Mouse (Mus musculus) c-Kit-positive CD71-positive TER-119-positive erythroid progenitor cells, embryonic 14.5 days (primary cell): ENCODE measurements around the gene Magi2.

Experiments
- DNase-seq: peaks from one replicate; pipeline ENCODE4 v3.0.0-alpha.2; 2013; ENCODE audit warnings: low spot score

The Magi2 gene

GRCm38 (mm10) chr5:20074867-20075266 is 848.0 kb downstream of the Magi2 start:
- DNase-seq = no peak

DNA sequence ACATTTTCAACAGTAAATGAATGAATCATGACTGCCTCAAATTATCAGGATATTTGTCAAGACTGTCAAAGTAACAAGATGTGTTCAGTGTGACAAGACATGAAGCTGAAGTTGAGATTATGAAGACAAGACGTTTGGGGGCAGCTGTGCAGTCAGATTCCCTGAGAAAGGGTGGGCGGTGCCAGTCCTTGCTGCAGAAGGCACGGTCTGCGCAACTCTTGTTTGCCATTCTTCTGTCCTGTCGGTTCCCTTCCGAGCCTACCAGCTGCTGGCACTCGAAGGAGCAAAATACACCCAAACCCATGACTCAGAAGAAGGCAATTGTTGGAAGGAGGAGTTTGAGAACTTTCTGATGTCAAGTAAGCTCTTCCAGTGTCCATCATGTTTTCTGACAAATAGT is 852.1 kb downstream of the Magi2 start:
- no peak for DNase-seq

DNA sequence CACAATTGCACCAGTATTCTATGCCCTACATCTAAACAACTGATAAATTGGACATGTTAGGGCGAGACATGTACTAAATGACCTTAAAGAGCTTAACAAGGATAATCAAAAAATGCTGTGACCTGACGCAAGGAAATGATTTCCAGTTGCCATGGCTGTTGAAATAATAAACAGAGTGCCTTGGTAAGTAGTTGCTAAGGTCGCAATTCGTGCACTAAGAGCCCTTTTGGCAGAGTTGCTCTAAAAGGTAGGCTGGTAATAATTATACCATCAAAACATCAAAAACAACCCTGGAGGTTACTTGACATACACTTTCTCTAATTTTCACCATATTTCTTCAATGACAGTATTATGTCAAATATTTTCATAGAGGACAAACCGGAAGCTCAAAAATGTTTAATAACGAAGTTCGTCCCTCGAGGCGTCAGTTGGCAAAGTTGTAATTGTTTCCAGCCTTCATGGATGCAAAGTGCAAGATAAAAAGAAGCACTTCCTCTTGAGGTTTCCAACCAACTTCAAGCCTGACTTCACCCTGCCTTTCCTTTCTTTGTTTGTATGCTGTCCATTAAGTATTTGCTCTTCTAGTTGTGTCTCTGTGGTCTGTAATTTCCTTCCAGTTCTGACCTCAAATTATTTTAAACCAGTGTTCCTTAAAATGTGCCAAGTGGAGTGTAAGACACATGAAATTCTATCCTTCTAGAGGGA is 853.9 kb downstream of the Magi2 start:
- no peak for DNase-seq

GRCm38 (mm10) chr5:20082368-20082767 is 855.5 kb downstream of the Magi2 start:
- DNase-seq = no peak

DNA sequence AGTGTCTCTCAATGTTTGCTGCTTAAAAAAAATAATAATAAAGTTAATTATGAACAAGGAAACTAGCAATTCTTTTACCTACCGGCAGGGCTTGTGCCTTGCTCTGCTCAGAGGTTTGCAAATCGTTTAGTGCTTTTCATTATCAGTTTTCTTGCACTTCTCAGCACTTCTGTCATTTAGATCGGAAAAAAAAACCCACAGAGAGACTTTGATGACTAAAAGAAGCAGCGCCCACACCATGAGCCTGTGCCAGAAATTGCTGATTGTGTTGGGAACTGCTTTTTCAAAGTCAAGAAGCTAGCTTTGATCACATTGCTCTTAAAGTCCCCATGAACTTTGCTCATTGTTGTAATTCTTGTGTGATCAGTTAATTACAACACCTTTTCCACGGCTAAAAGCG is 860.2 kb downstream of the Magi2 start:
- DNase-seq = no peak

GRCm38 (mm10) chr5:20103869-20104268 is 877.0 kb downstream of the Magi2 start:
- no peak for DNase-seq

- DNase-seq = no peak
Measured at GRCm38 (mm10) chr5:20104496-20104895, 877.7 kb downstream of the Magi2 start.

- DNase-seq = no peak
Measured at GRCm38 (mm10) chr5:20109496-20109895, 882.7 kb downstream of the Magi2 start.

GRCm38 (mm10) chr5:20117156-20117555 is 890.3 kb downstream of the Magi2 start:
- no peak for DNase-seq

GRCm38 (mm10) chr5:20140235-20140634 is 913.4 kb downstream of the Magi2 start:
- no peak for DNase-seq

DNA sequence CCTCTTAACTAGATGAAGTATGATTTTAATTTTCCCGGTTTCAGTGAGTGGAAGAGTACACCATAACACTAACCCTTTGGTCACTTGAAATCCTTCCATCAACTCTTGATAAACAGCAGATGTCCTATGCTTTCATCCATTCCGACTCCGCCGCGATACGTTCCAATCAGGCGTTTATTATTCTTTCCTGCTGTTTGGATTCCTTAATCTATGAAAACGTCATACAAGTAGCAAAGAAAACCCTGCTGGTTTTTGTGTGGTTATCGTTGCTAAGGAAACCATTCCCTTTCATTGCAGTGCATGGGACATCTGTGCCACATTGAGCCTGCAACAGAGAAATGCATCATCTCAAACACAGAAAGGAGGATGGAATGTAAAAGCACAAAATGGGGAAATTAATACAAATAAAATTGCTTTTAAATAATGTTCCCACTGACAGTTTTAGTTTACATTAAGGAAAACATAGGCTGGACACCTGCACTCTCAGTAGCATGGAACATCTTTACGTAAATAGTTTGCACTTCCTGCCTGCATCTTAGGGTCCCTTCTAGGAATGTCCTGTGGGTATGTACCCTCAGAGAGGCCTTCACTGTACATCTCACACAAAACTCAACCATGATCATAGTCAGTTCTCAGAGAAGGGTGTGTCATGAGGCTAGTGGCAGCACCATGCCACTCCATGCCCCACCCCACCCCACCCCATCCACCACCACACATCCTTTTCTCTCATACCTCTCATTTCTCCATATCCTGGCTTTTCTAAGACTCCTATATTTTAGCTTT is 914.0 kb downstream of the Magi2 start:
- no peak for DNase-seq

DNA sequence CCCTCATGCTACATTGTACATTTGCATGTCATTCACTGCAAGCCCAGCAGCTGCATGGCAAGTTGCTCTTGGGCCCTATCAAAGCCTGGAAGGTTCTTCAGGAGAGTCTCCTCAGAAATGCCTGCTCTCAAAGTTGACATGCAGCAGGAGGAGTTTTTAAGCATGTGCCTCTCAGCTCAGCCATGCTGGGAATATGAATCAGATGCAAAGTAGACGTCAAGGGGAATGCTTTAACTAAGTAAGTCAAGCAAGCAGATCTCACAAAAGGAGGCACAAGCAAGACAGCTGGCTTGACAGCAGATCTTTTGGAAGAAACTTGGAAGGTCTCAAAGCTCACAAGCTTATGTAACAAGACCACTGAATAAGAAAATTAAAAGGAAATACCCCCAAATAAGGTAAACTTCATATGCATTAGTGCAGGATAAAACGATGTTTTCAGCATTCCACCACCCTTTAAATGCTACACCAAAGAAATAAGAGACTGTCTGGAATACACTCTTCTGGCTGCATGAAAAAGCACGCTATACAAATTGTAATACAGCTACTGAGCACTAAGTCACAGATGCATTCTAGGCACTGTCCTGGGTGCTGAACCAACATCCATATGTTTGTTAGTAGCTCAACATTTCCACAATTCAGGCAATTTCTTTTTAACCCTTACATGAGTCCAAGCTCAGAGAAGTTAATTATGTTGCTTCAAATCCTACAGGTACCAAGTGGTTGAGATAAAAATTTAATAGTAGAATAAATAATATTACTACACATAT is 926.7 kb downstream of the Magi2 start:
- DNase-seq = no peak

- DNase-seq = no peak
Measured at GRCm38 (mm10) chr5:20196765-20197164, 969.9 kb downstream of the Magi2 start.

- no peak for DNase-seq
Measured at GRCm38 (mm10) chr5:20197395-20197794, 970.6 kb downstream of the Magi2 start.

GRCm38 (mm10) chr5:20201348-20201747 is 974.5 kb downstream of the Magi2 start:
- DNase-seq = no peak

GRCm38 (mm10) chr5:20208110-20208509 is 981.3 kb downstream of the Magi2 start:
- no peak for DNase-seq

- no peak for DNase-seq
Measured at GRCm38 (mm10) chr5:20213299-20213698, 986.5 kb downstream of the Magi2 start.

- no peak for DNase-seq
Measured at GRCm38 (mm10) chr5:20226471-20227210, 999.8 kb downstream of the Magi2 start.

DNA sequence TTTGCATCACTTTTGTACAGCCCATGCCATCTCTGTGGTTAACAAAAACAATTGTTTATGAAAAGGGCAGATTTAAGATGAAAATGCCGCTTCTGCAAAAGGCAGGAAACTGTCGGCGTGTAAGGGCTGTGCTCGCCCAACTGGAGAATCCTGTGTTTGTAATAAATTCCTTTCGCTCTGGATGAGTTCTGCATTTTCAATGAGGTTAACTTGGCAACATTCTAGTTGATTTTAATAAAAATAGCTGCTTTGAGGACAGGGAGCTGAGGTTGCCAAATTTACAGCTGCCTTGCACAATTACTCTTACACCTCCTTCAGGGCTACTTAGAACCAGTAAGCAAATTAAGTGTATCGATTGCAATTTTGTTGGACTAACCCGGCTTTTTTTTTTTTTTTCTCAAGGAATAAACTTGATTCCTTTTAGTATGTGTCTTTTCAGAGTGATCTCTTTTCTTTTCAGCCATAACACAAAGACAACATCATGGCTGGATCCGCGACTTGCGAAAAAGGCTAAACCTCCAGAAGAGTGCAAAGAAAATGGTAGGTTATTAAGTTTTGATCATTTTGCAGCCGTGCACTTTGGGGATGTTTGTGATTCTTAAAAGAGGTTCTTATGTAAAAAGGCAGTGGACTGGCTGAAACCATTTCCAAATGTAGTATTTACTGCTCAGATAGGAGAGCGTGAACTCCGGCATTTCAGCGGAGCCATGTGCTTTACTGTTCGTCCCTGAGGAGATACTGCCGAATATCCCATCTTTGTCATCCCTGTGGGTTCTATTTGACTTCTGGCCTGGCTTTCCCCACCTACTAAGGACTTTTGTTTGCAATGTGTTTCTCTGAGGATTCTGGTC is 1001.3 kb downstream of the Magi2 start:
- DNase-seq = no peak

DNA sequence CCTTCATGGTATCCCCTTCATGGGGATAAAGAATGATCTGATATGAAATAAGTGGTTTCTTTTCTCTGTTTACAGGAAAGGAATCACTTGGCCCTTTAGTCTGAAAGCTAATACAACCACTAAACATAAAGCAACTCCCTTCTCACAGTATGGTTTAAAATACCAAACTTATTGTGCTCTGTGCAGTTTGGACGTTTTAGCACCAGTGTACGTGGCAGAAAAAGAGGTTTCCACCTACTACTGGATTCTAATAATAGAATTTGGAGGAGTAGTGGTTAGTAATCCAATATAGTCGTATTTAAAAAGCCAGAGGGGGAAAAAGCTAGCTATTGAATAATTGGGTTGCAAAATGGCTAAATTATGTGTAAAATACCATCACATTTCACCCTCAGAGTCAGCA is 1005.1 kb downstream of the Magi2 start:
- DNase-seq = no peak

DNA sequence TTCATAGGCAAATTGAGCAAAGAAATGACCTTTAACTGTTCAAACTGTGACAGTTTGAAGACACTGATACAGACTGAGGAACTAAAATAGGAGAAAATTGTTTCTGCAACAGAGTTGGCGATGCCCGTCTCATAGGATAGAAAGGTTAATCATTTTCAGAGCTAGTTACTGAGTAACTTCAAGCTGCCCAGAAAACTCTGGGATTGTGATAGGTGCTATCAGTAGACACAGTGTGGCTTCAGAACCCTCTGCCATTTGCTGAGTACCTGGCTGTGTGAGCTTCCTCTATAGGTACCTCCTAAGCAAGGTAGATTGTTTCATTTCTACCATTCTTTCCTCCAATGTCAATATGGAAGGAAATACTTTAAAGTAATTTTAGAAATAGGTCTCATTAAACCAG is 1014.7 kb downstream of the Magi2 start:
- DNase-seq = no peak
